Mouse (Mus musculus): ENCODE data around the gene C2cd3. TPM values are rescaled to one million over a fixed set of nuclear protein-coding genes. Genes with fewer than 3 reads are reported as not detected.

C2cd3 gene
- total RNA-seq, 2 experiments from 2014 or later: 25.3 to 28.8 TPM

DNA sequence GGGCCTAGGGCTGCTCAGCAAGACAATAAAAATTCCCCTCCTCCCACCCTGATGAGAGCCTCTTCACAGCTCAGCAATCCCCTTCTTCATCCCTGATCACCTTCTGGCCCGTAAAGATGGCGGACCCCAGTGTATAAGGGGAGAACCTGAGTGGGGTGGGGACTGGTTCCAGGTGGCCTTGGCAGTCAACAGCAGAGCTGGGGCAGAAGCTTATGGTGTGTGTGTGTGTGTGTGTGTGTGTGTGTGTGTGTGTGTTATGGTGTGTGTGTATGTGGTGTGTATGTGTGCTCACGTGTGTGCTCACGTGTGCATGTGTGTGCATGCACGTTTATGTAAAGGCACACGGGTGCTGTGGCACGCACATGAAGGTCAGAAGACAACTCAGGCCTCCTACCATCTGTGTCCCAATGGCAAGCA lies 122.4 kb downstream of the C2cd3 start:
- Histone ChIP-seq H3K4me3 (peak overlapping the region; percentile 48), H3K27ac (peak overlapping the region; percentile 58)
- TF ChIP-seq CTCF (IDR thresholded peaks at IDR 0.05): no peak
- no peak for DNase-seq (ENCODE audit: extremely low spot score in 1 of 2, low spot score in 2 of 2)
- intact Hi-C loops (cut with DNase I): loop anchor here (5.0 kb wide), 1 partner anchor 67 kb away; no protein-coding TSS in a partner anchor

DNA sequence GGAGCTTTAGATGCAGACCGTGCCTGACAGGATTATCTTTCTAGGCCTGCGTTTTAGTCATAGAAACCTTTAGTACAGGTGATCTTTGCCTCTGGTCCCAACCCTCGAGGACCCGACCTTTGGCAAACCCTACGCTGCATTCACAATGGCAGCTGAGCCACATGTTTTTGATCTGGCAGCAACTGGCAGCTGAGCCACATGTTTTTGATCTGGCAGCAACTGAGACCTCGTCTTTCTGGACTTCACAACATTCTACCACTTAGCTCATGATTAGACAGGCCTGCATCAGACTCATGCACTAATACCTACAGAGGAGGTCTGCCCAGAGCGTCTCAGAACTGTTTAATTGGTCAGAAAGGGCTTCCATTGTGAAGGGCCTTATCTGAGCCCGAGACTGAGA lies 123.0 kb downstream of the C2cd3 start:
- intact Hi-C loops (cut with DNase I): no loop called here
- peak overlapping the region; percentile 75 for H3K27ac ChIP-seq
- H3K4me3 ChIP-seq: peak overlapping the region; percentile 18
- TF ChIP-seq CTCF (IDR thresholded peaks at IDR 0.05): no peak
- DNase-seq (ENCODE audit: extremely low spot score in 1 of 2, low spot score in 2 of 2): no peak

DNA sequence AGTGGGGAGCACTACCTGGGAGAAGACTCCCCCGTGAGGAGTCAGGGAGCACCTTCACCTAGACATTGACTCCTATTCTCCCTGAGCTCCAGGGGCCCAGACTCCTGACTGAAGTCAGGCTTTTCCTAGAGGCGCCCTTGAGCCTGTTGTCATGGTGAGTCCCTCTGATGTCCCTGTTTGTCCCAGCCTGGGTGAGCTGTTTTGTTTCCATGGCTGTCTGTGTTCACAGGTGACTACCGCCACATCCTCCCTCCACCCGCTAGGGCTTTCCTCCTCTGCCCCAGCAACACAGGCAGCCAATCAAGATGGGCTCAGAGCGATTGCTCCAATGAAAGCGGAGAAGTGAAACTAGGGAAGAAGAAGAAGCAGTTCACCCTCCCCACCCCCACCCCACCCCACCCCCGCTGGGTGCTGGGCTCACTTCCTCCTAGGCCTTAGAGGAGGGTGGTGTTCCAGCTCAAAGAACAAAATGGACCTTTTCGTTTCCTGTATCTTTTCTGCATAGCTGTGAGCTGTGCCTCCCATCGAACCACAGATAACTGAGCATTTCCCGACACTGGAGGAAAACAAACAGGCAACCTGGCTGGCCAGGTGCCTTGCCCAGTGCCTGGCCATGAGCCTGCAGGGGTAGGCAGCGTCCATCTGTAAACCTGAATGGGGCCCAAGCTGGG lies 123.7 kb downstream of the C2cd3 start:
- peak; percentile 43 to 62 for DNase-seq (ENCODE audit: extremely low spot score in 1 of 2, low spot score in 2 of 2)
- no peak; the same call in 1 of the 2 replicates for TF ChIP-seq CTCF (IDR thresholded peaks at IDR 0.05)
- peak overlapping the region; percentile 18 for H3K4me3 ChIP-seq
- H3K27ac ChIP-seq: peak overlapping the region; percentile 75
- intact Hi-C loops (cut with DNase I): no loop called here

DNA sequence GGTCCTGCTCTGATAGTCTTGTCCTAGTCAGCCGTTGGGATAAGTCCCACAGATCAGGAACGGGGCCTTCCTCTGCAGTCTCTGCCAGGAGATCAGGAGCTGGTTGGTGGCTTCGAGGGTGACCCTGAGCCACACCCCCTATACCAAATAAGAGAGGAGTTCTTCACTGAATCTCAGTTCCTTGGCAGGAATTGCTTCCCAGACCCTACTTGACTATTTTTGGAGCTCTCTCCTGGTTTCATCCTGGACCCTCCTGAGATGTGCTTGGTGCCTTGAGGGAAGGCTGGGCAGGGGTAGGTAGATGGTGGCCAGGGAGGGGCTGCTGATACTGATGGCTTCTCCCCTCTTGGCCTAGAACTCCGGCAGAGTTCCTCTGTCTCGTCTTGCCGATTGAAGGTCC lies 124.3 kb downstream of the C2cd3 start:
- DNase-seq (ENCODE audit: extremely low spot score in 1 of 2, low spot score in 2 of 2): no peak
- no peak overlapping the region for H3K4me3 ChIP-seq
- H3K27ac ChIP-seq: peak overlapping the region; percentile 69
- TF ChIP-seq CTCF (IDR thresholded peaks at IDR 0.05): no peak
- intact Hi-C loops (cut with DNase I): no loop called here

DNA sequence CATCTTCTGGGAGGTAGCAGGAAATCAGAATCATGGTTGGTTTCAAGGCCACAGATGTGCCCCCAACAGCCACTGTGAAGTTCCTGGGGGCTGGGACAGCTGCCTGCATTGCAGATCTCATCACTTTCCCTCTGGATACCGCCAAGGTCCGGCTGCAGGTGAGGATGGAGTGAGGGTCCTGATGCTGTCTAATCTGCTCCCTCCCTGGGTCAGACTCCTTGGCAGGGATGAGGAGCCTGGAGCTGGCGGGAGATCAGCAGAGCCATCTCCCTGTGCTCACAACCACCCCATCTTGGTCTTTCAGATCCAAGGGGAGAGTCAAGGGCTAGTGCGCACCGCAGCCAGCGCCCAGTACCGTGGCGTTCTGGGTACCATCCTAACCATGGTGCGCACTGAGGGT lies 124.8 kb downstream of the C2cd3 start:
- TF ChIP-seq CTCF (IDR thresholded peaks at IDR 0.05): no peak
- intact Hi-C loops (cut with DNase I): no loop called here
- Histone ChIP-seq H3K4me3 (no peak overlapping the region), H3K27ac (no peak overlapping the region; the same call in 1 of the 2 replicates)
- DNase-seq (ENCODE audit: extremely low spot score in 1 of 2, low spot score in 2 of 2): no peak

DNA sequence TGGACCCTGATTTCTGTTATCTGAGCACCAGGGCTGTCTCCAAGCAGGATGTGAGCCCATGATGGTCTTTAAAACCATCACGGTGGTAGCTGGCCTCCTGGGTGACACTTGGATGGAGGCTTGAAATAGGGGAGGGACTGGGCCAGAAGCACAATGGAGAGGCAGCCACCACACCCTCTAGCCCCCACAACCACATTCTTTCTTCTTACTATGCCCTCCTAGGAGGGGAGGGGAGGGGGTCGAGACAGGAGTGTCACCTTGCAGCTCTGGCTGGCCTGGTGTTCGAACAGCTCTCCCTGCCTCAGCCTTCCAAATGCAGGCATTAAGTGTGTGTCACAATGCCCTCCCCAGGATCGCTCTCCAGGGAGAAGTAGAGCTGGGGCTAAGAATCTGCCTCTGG lies 125.4 kb downstream of the C2cd3 start:
- no peak for TF ChIP-seq CTCF (IDR thresholded peaks at IDR 0.05)
- intact Hi-C loops (cut with DNase I): no loop called here
- no peak overlapping the region for H3K4me3 ChIP-seq
- H3K27ac ChIP-seq: no peak overlapping the region
- DNase-seq (ENCODE audit: extremely low spot score in 1 of 2, low spot score in 2 of 2): no peak

DNA sequence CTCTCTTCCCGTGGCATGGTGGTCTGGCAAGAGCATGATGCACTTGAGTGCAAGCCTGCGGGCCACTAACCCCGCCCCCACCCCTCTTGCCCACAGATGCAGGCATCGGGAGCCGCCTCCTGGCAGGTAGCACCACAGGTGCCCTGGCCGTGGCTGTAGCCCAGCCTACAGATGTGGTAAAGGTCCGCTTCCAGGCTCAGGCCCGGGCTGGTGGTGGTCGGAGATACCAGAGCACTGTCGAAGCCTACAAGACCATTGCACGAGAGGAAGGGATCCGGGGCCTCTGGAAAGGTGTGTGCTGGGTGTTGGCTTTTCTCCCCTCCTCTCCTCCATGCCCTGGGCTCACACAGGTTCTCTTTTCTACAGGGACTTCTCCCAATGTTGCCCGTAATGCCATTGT lies 125.9 kb downstream of the C2cd3 start:
- DNase-seq (ENCODE audit: extremely low spot score in 1 of 2, low spot score in 2 of 2): no peak
- Histone ChIP-seq H3K27ac (no peak overlapping the region), H3K4me3 (no peak overlapping the region)
- TF ChIP-seq CTCF (IDR thresholded peaks at IDR 0.05): no peak
- intact Hi-C loops (cut with DNase I): no loop called here

DNA sequence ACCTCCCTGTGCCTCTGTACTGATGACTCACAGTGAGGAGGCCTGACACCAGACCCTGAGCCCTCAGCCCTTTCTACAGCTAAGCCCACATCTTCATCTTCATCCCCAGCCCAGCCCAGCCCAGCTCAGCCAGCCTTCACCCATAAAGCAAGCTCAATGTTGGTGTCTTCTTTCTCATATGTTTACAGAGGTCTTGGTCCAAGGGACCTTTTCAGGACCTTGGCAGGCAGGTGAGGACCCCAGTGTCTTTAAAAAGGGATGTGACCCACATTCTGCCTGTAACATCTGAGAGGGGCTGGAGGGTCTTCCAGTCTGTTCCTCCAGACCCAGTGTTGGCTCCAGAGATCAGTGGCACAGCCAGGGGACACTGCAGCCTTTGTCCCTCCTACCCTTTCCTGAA lies 127.4 kb downstream of the C2cd3 start:
- TF ChIP-seq CTCF (IDR thresholded peaks at IDR 0.05): no peak
- Histone ChIP-seq H3K27ac (no peak overlapping the region), H3K4me3 (no peak overlapping the region)
- intact Hi-C loops (cut with DNase I): no loop called here
- no peak for DNase-seq (ENCODE audit: extremely low spot score in 1 of 2, low spot score in 2 of 2)

DNA sequence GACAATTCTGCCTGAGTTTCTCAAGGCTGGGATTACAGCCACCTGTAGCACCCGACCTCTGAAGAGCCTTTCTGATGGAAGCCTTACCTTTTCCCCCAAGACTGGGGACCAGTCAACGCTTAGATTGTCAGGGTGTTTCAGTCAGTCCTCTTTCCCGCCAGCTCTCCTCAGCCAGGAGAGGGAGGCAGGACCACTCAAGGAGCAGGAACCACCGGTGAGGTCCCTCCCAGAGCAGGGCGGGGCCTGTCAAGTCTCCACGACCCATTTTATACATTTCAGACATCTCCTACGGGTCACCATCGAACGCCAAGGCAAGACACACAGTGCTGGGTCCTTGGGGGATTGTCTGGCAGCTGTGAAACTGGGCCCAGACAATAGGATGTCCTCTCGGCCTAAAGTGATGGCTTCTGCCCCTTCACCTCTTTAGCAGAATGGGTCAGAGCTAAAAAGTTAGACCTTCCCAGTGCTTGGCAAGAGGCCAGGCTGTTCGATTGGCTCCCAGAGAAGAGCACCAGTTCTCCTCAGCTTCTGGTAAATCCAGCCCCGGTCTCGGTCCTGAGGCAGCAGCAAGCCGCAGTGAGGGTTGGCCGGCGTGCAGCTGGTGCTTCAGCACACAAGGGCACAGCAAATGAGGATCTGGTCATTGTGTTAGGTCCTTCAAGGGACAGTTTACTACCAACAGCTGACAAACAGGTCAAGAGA lies 128.4 kb downstream of the C2cd3 start:
- no peak overlapping the region for H3K27ac ChIP-seq
- intact Hi-C loops (cut with DNase I): no loop called here
- no peak overlapping the region for H3K4me3 ChIP-seq
- no peak for TF ChIP-seq CTCF (IDR thresholded peaks at IDR 0.05)
- no peak for DNase-seq (ENCODE audit: extremely low spot score in 1 of 2, low spot score in 2 of 2)

DNA sequence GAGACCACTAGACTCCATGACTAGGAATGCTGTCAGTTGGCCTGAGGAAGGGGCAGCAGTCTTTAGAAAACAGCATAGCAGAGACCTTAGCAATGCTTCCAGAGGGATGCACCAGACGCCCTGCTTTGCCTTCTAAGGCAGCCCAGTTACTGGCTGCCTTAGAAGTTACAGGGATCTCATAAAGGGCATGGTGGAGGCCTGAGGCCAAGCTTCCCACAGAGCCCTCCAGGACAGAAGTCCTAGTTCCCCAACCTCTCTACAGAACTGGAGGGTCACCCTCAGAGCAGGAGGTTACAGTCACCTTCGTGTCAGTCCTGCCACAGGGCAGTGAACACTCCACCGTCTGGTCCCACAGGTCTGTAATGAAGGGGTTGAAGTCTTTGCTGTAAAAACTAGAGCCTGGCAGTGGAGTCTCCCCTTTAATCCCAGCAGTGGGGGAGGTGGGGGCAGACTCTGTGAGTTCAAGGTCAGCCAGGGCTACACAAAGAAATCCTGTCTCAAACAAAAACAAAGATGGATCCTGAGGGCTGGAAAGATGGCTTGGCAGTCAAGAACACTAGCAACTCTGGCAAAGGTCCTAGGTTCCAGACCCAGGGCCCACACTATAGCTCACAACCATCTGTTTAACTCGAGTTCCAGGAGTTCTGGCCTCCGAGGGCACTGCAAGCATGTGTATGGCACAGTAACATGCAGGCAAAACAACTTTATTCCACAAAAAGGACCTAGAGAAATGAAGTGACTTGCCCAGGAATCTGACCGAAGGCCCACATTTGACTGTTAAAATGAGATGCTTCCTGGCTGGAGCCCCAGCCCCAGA lies 129.2 kb downstream of the C2cd3 start:
- H3K4me3 ChIP-seq: no peak overlapping the region
- H3K27ac ChIP-seq: no peak overlapping the region
- DNase-seq (ENCODE audit: extremely low spot score in 1 of 2, low spot score in 2 of 2): no peak
- TF ChIP-seq CTCF (IDR thresholded peaks at IDR 0.05): no peak
- intact Hi-C loops (cut with DNase I): no loop called here

DNA sequence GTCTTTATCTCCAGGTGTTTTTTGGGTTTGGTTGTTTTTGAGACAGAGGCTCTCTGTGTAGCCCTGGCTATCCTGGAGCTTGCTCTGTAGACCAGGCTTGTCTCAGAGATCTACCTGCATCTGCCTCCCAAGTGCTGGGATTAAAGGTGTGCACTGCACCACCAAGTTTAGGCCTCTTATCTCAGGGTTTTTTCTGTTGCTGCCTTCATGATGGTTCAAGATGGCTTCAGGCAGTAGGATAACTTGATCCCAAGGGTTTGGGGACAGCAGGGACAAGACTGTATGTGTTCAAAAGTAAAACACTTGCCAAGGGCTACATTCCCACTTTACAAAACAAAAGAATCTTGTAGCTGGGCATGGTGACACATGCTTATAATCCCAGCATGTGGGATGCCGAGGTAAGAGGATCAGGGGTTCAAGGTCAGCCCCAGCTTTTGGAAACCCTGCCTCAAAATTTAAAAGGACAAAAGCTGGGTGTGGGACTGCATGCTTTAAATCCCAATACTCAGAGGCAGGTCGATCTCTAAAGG lies 129.9 kb downstream of the C2cd3 start:
- DNase-seq (ENCODE audit: extremely low spot score in 1 of 2, low spot score in 2 of 2): no peak
- TF ChIP-seq CTCF (IDR thresholded peaks at IDR 0.05): no peak
- intact Hi-C loops (cut with DNase I): no loop called here
- Histone ChIP-seq H3K4me3 (no peak overlapping the region), H3K27ac (no peak overlapping the region)

Measured in left cerebral cortex, adult 2 months (tissue).